Mouse (Mus musculus) CH12.LX (cell line): ENCODE measurements around the gene Fos. TPM values are rescaled to one million over a fixed set of nuclear protein-coding genes. Genes with fewer than 3 reads are reported as not detected.

ENCODE experiments used
- DNase-seq: peaks from one replicate; pipeline ENCODE4 v3.0.0-alpha.2; 2013; ENCODE audit errors: extremely low read depth
- H3K27ac ChIP-seq: 2 replicates; pipeline ENCODE4 v1.5.1; 2012; ENCODE audit warnings: low read depth, mild to moderate bottlenecking, control low read depth, moderate library complexity; ENCODE audit not compliant: insufficient read depth
- H3K27me3 ChIP-seq: replicated peaks from 2 replicates; pipeline ENCODE3; 2012; ENCODE audit warnings: inconsistent platforms
- H3K36me3 ChIP-seq, 2 experiments: replicated peaks in 1 of 2; 2 replicates each; pipeline versions ENCODE3 to v1.6.1; 2012; ENCODE audit warnings: inconsistent platforms in 1 of 2, low read length in 1 of 2, mild to moderate bottlenecking in 1 of 2, mixed read lengths in 1 of 2, moderate library complexity in 1 of 2; ENCODE audit not compliant: control insufficient read depth in 1 of 2, insufficient read depth in 1 of 2
- H3K4me1 ChIP-seq, 2 experiments: 2 replicates each; pipeline ENCODE4 v1.6.1; 2012; ENCODE audit warnings: inconsistent platforms in 1 of 2, moderate library complexity in 1 of 2; ENCODE audit not compliant: insufficient read depth in 2 of 2, control insufficient read depth in 1 of 2
- H3K4me2 ChIP-seq: 2 replicates; pipeline ENCODE4 v1.6.1; 2012; ENCODE audit warnings: low read depth, mild to moderate bottlenecking, control low read depth; ENCODE audit not compliant: poor library complexity, insufficient read depth, severe bottlenecking
- H3K4me3 ChIP-seq, 3 experiments: fragments of 150-350 bp in 1 of 3; sonication (generic) in 1 of 3; replicated peaks in 1 of 3; 2 replicates each; pipeline versions ENCODE3 to v1.5.1; 2011 to 2012; ENCODE audit warnings: low read depth in 2 of 3, low read length in 2 of 3, mild to moderate bottlenecking in 2 of 3, moderate library complexity in 2 of 3, control low read depth in 1 of 3, improper control_type of control experiment in 1 of 3, inconsistent platforms in 1 of 3, mixed read lengths in 1 of 3; ENCODE audit not compliant: poor library complexity in 1 of 3
- H3K79me2 ChIP-seq: replicated peaks from 2 replicates; pipeline ENCODE4 v1.6.1; 2012; ENCODE audit warnings: mild to moderate bottlenecking, moderate library complexity; ENCODE audit not compliant: control insufficient read depth, poor library complexity, insufficient read depth, severe bottlenecking; ENCODE audit errors: extremely low read depth
- H3K9ac ChIP-seq: 2 replicates; pipeline ENCODE4 v1.6.1; 2012; ENCODE audit warnings: low read depth, mild to moderate bottlenecking, control low read depth, moderate library complexity; ENCODE audit not compliant: insufficient read depth
- H3K9me3 ChIP-seq: replicated peaks from 2 replicates; pipeline ENCODE3; 2012; ENCODE audit warnings: low read length, inconsistent platforms, mixed read lengths
- CHD2 ChIP-seq: IDR thresholded peaks from 2 replicates; pipeline ENCODE4 v1.6.1; 2011; ENCODE audit warnings: low read length, improper control_type of control experiment
- ELF1 ChIP-seq: IDR thresholded peaks from 2 replicates; pipeline ENCODE4 v1.6.1; 2014; ENCODE audit warnings: low read depth, mild to moderate bottlenecking, inconsistent platforms, low read length, improper control_type of control experiment
- HCFC1 ChIP-seq: IDR thresholded peaks from 2 replicates; pipeline ENCODE4 v1.6.1; 2012; ENCODE audit warnings: low read depth, mild to moderate bottlenecking, inconsistent platforms, low read length, improper control_type of control experiment
- MAX ChIP-seq: IDR thresholded peaks from 2 replicates; pipeline ENCODE4 v1.6.1; 2011; ENCODE audit warnings: low read length, improper control_type of control experiment
- MAZ ChIP-seq: IDR thresholded peaks from 2 replicates; pipeline ENCODE4 v1.6.1; 2012; ENCODE audit warnings: low read depth, mild to moderate bottlenecking, inconsistent platforms, low read length, improper control_type of control experiment, moderate library complexity
- NRF1 ChIP-seq: IDR thresholded peaks from 2 replicates; pipeline ENCODE4 v1.6.1; 2014; ENCODE audit warnings: low read depth, mild to moderate bottlenecking, inconsistent platforms, low read length, improper control_type of control experiment, moderate library complexity
- PAX5 ChIP-seq: IDR thresholded peaks from 2 replicates; pipeline ENCODE4 v1.6.1; 2012; ENCODE audit warnings: low read length, inconsistent platforms, mixed read lengths
- POLR2AphosphoS2 ChIP-seq: IDR thresholded peaks from 2 replicates; pipeline ENCODE4 v1.6.1; 2011; ENCODE audit warnings: low read depth, low read length, improper control_type of control experiment
- RAD21 ChIP-seq: IDR thresholded peaks from 2 replicates; pipeline ENCODE4 v1.6.1; 2011; ENCODE audit warnings: low read depth, mild to moderate bottlenecking, low read length, improper control_type of control experiment, moderate library complexity
- RCOR1 ChIP-seq: conservative IDR thresholded peaks from 2 replicates; pipeline ENCODE4 v1.6.1; 2012; ENCODE audit warnings: low read depth, mild to moderate bottlenecking, inconsistent platforms, low read length, improper control_type of control experiment
- SMC3 ChIP-seq: IDR thresholded peaks from 2 replicates; pipeline ENCODE4 v1.6.1; 2011; ENCODE audit warnings: low read depth, low read length, improper control_type of control experiment
- USF1 ChIP-seq: IDR thresholded peaks from 2 replicates; pipeline ENCODE4 v1.6.1; 2014; ENCODE audit warnings: low read depth, mild to moderate bottlenecking, inconsistent platforms, low read length, improper control_type of control experiment
- ZMIZ1 ChIP-seq: IDR thresholded peaks from 2 replicates; pipeline ENCODE4 v1.6.1; 2012; ENCODE audit warnings: low read depth, mild to moderate bottlenecking, inconsistent platforms, low read length, improper control_type of control experiment
- dilution Hi-C: fragments of 300-500 bp; cut with MboI; formaldehyde crosslinking; loops from 2 replicates; pipeline ENCODE4 v1.14.3; 2020; ENCODE audit warnings: low sequenced_read_pairs; ENCODE audit not compliant: extremely low pct_unique_long_range_greater_than_20kb, extremely low pct_ligation_motif_present
- in situ Hi-C: fragments of 300-500 bp; cut with MboI; formaldehyde crosslinking; loops from 3 replicates; pipeline ENCODE4 v1.14.3; 2019; ENCODE audit warnings: low sequenced_read_pairs, low pct_ligation_motif_present, low pct_unique_long_range_greater_than_20kb, mixed read lengths
- polyA plus RNA-seq: library from polyadenylated mRNA; unstranded; fragments of >175 nt; gene quantifications from 2 replicates; pipeline ENCODE4 v1.2.1, GENCODE M21; 2012; ENCODE audit warnings: low read depth; ENCODE audit not compliant: insufficient read length
- total RNA-seq, 2 experiments: library from RNA; depleted of rRNA; stranded (reverse); fragments of 300-350 nt in 1 of 2; fragments of >200 nt in 1 of 2; gene quantifications; 2 replicates each; pipeline ENCODE4 v1.2.3; 2012 to 2014

Fos gene
- total and polyA plus RNA-seq, 3 experiments, result 0.11 to 0.20 (median 0.17) TPM

GRCm38 (mm10) chr12:85459820-85460219, 13.9 kb upstream of the Fos start:
- no peaks in the 10 kb centered on the region for H3K36me3 ChIP-seq
- H3K4me2 ChIP-seq, result no peak overlapping the region
- peaks cover 18% of the 10 kb centered on the region for H3K27me3 ChIP-seq

DNA sequence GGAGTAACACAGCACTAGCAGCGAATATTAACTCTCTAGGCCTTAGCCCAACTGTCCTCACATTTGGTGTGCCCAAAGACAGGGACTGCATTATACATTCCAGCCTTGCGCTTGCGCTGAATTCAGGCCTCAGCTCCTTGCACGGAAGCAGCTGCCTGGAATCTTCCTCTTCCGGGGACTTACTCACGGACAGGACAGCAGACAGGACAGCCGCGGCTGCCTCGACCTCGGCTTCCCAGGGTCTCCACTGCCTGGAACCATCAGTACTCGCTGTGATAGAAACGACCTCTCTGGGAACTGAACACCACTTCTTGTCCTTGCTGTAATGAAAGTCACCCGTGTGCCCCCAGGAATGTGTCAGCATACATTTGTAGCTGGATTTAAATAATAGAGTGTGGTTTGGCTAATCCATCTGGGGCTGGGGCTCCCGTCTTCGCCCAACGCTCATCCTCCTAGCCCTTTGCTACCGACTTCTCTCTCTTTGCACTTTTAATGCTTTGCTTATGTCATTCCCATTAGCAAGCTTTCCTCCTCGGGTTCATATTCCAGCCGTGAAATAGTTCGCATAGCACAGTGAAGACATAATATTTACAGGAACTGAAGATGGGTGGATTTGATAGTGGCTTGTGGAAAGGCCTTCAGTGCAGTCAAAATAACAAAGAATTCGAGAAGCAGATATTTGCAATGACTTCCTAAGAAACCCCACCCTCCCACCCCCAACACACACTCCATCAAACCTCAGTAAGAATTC, 11.6 kb upstream of the Fos start:
- no peak for TF ChIP-seq CHD2
- no peak for TF ChIP-seq USF1
- no peak for TF ChIP-seq MAZ
- TF ChIP-seq POLR2AphosphoS2, result no peak
- TF ChIP-seq SMC3, result no peak
- TF ChIP-seq RAD21, result no peak
- no peak for TF ChIP-seq RCOR1
- no peak for TF ChIP-seq HCFC1
- TF ChIP-seq ZMIZ1, result no peak
- TF ChIP-seq ELF1, result no peak
- dilution Hi-C loops (no loop called here), in situ Hi-C loops (no loop called here)
- H3K79me2 ChIP-seq, result no peaks in the 10 kb centered on the region
- no peak overlapping the region for H3K27ac ChIP-seq
- no peaks in the 10 kb centered on the region for H3K36me3 ChIP-seq
- no peak overlapping the region for H3K9ac ChIP-seq
- no peak overlapping the region for H3K4me2 ChIP-seq
- H3K4me1 ChIP-seq, result 0 out of 4 replicates have a peak, but pooled peaks cover 0 to 4% of the 10 kb centered on the region in 2 experiments
- peaks cover 5% of the 10 kb centered on the region for H3K9me3 ChIP-seq
- H3K4me3 ChIP-seq, result no peak overlapping the region
- DNase-seq, result no peak
- H3K27me3 ChIP-seq, result peaks cover 14% of the 10 kb centered on the region

More at GRCm38 (mm10) chr12:85459820-85460219, 13.9 kb upstream of the Fos start:
- peaks cover 5% of the 10 kb centered on the region for H3K9me3 ChIP-seq
- peaks cover 0 to 15% of the 10 kb centered on the region in 2 experiments; a peak in 2 of 4 replicates for H3K4me1 ChIP-seq
- dilution Hi-C loops (no loop called here), in situ Hi-C loops (no loop called here)
- H3K27ac ChIP-seq, result no peak overlapping the region
- no peak overlapping the region for H3K4me3 ChIP-seq
- TF ChIP-seq RCOR1 (no peak), CHD2 (no peak), ELF1 (no peak), PAX5 (no peak), MAX (no peak), NRF1 (no peak)
- H3K79me2 ChIP-seq, result no peaks in the 10 kb centered on the region
- no peak for DNase-seq
- no peak overlapping the region for H3K9ac ChIP-seq
